Mouse (Mus musculus): ENCODE data around the gene Socs7. TPM values are rescaled to one million over a fixed set of nuclear protein-coding genes. Genes with fewer than 3 reads are reported as not detected.
A peak's percentile ranks its signal among the peaks of the same experiment; 100 is the strongest.

Socs7 gene
- polyA plus RNA-seq, 1 experiment from 2014 or later, result 7.3 TPM

DNA sequence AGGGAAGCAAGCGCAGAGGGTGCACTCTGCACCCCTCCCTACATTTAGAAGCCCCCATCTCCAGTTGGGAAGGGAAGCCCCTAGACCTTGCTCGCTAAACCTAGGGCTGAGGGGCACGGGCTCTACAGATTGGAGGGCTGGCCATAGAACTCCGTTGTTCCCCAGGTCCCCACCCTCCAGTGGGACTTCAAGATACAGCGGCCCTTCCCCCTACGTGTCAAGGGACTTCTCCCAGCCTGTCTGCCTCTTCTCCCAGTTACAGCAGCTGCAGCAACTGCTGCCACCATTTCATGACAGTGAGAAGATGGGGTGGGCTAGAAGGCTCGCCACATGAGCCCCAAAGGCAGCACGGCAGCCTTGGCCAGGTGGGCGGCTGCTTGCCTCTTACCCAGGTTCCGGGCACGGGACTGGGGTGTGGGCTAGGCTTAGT, 42.4 kb downstream of the Socs7 start:
- ATAC-seq, result peak; percentile 25
- H3K4me2 ChIP-seq (ENCODE audit: low read length), result peak overlapping the region; percentile 93
- peak overlapping the region; percentile 82 for H3K9ac ChIP-seq (ENCODE audit: low read depth, low read length)
- no peaks in the 10 kb centered on the region for H3K27me3 ChIP-seq (replicated peaks; ENCODE audit: control insufficient read depth, insufficient read depth, low read length)
- peaks cover 41% of the 10 kb centered on the region for H3K4me1 ChIP-seq (ENCODE audit: control insufficient read depth, insufficient read depth, low read depth, low read length)
- H3K36me3 ChIP-seq (ENCODE audit: control insufficient read depth, insufficient read depth, low read length), result no peaks in the 10 kb centered on the region
- H3K4me3 ChIP-seq (ENCODE audit: low read length), result peak overlapping the region; percentile 69
- no peaks in the 10 kb centered on the region for H3K9me3 ChIP-seq (ENCODE audit: control insufficient read depth, low read length)
- 0% methylated on average over 11 of the region's 11 CpGs for WGBS
- H3K27ac ChIP-seq (ENCODE audit: low read depth, low read length), result peak overlapping the region; percentile 81

GRCm38 (mm10) chr11:97406094-97406951, 44.0 kb downstream of the Socs7 start:
- peak overlapping the region; percentile 35; the same call in 1 of the 2 replicates for H3K27ac ChIP-seq (ENCODE audit: low read depth, low read length)
- WGBS, result 58% methylated on average over 10 of the region's 10 CpGs

GRCm38 (mm10) chr11:97407456-97407855, 45.1 kb downstream of the Socs7 start:
- Histone ChIP-seq H3K9ac (ENCODE audit: low read depth, low read length) (no peak overlapping the region; the same call in 1 of the 2 replicates), H3K27me3 (replicated peaks; ENCODE audit: control insufficient read depth, insufficient read depth, low read length) (no peaks in the 10 kb centered on the region), H3K4me1 (ENCODE audit: control insufficient read depth, insufficient read depth, low read depth, low read length) (peaks cover 31% of the 10 kb centered on the region), H3K27ac (ENCODE audit: low read depth, low read length) (no peak overlapping the region), H3K4me3 (ENCODE audit: low read length) (no peak overlapping the region), H3K4me2 (ENCODE audit: low read length) (no peak overlapping the region), H3K9me3 (ENCODE audit: control insufficient read depth, low read length) (no peaks in the 10 kb centered on the region), H3K36me3 (ENCODE audit: control insufficient read depth, insufficient read depth, low read length) (no peaks in the 10 kb centered on the region)
- 79% methylated on average over 3 of the region's 3 CpGs for WGBS
- ATAC-seq, result no peak

More at GRCm38 (mm10) chr11:97406094-97406951, 44.0 kb downstream of the Socs7 start:
- ATAC-seq, result no peak
- Histone ChIP-seq H3K4me2 (ENCODE audit: low read length) (peak overlapping the region; percentile 93), H3K4me3 (ENCODE audit: low read length) (peak overlapping the region; percentile 69), H3K27me3 (replicated peaks; ENCODE audit: control insufficient read depth, insufficient read depth, low read length) (no peaks in the 10 kb centered on the region), H3K9ac (ENCODE audit: low read depth, low read length) (peak overlapping the region; percentile 48), H3K9me3 (ENCODE audit: control insufficient read depth, low read length) (no peaks in the 10 kb centered on the region), H3K4me1 (ENCODE audit: control insufficient read depth, insufficient read depth, low read depth, low read length) (peaks cover 32% of the 10 kb centered on the region), H3K36me3 (ENCODE audit: control insufficient read depth, insufficient read depth, low read length) (no peaks in the 10 kb centered on the region)

- H3K4me2 ChIP-seq (ENCODE audit: low read length), result no peak overlapping the region
- no peaks in the 10 kb centered on the region for H3K27me3 ChIP-seq (replicated peaks; ENCODE audit: control insufficient read depth, insufficient read depth, low read length)
- no peak overlapping the region for H3K4me3 ChIP-seq (ENCODE audit: low read length)
- no peak for ATAC-seq
- WGBS, result under 1% methylated on average over 6 of the region's 6 CpGs
- no peak overlapping the region for H3K9ac ChIP-seq (ENCODE audit: low read depth, low read length)
- H3K36me3 ChIP-seq (ENCODE audit: control insufficient read depth, insufficient read depth, low read length), result no peaks in the 10 kb centered on the region
- H3K27ac ChIP-seq (ENCODE audit: low read depth, low read length), result no peak overlapping the region
- peaks cover 31% of the 10 kb centered on the region for H3K4me1 ChIP-seq (ENCODE audit: control insufficient read depth, insufficient read depth, low read depth, low read length)
- no peaks in the 10 kb centered on the region for H3K9me3 ChIP-seq (ENCODE audit: control insufficient read depth, low read length)
Observed at GRCm38 (mm10) chr11:97408171-97408570, 45.8 kb downstream of the Socs7 start.

- H3K9me3 ChIP-seq (ENCODE audit: control insufficient read depth, low read length), result no peaks in the 10 kb centered on the region
- H3K4me3 ChIP-seq (ENCODE audit: low read length), result no peak overlapping the region
- no peak for ATAC-seq
- 0 out of 2 replicates have a peak, but pooled peaks cover 3% of the 10 kb centered on the region for H3K27me3 ChIP-seq (replicated peaks; ENCODE audit: control insufficient read depth, insufficient read depth, low read length)
- H3K27ac ChIP-seq (ENCODE audit: low read depth, low read length), result no peak overlapping the region
- no peaks in the 10 kb centered on the region for H3K36me3 ChIP-seq (ENCODE audit: control insufficient read depth, insufficient read depth, low read length)
- WGBS, result 86% methylated on average over 4 of the region's 4 CpGs
- H3K4me2 ChIP-seq (ENCODE audit: low read length), result no peak overlapping the region
- peaks cover 25% of the 10 kb centered on the region for H3K4me1 ChIP-seq (ENCODE audit: control insufficient read depth, insufficient read depth, low read depth, low read length)
- no peak overlapping the region for H3K9ac ChIP-seq (ENCODE audit: low read depth, low read length)
Observed at GRCm38 (mm10) chr11:97410958-97411357, 48.6 kb downstream of the Socs7 start.

DNA sequence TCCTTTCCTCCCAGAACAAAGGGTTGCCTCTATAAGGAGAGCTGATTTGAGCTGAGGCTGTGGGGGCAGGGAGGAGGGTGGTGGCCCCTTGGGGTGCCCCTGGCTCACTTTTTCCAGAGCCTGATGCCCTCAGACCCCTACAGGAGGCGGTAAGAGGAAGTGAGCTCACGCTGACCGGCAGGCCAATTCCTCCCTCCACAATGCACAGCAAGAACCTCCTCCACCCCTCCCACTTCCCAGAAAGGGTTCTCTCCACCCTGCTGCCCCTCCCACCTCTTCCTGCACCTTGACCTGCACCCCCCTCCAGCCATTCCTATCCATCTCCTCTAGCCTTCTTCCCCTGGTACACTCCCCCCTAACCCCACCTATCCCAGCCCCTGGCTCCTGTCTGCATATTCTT, 49.8 kb downstream of the Socs7 start:
- no peak overlapping the region for H3K4me3 ChIP-seq (ENCODE audit: low read length)
- H3K27ac ChIP-seq (ENCODE audit: low read depth, low read length), result no peak overlapping the region
- 0 out of 2 replicates have a peak, but pooled peaks cover 3% of the 10 kb centered on the region for H3K27me3 ChIP-seq (replicated peaks; ENCODE audit: control insufficient read depth, insufficient read depth, low read length)
- H3K4me2 ChIP-seq (ENCODE audit: low read length), result no peak overlapping the region
- H3K9me3 ChIP-seq (ENCODE audit: control insufficient read depth, low read length), result no peaks in the 10 kb centered on the region
- no peak; the same call in 1 of the 2 replicates for ATAC-seq
- peaks cover 14% of the 10 kb centered on the region for H3K4me1 ChIP-seq (ENCODE audit: control insufficient read depth, insufficient read depth, low read depth, low read length)
- 24% methylated on average over 3 of the region's 3 CpGs for WGBS
- no peaks in the 10 kb centered on the region for H3K36me3 ChIP-seq (ENCODE audit: control insufficient read depth, insufficient read depth, low read length)
- H3K9ac ChIP-seq (ENCODE audit: low read depth, low read length), result no peak overlapping the region

GRCm38 (mm10) chr11:97412808-97413347, 50.5 kb downstream of the Socs7 start:
- 42% methylated on average over 10 of the region's 10 CpGs for WGBS
- no peak for ATAC-seq
- no peak overlapping the region; the same call in 1 of the 2 replicates for H3K9ac ChIP-seq (ENCODE audit: low read depth, low read length)
- H3K27me3 ChIP-seq (replicated peaks; ENCODE audit: control insufficient read depth, insufficient read depth, low read length), result 0 out of 2 replicates have a peak, but pooled peaks cover 3% of the 10 kb centered on the region
- no peaks in the 10 kb centered on the region for H3K9me3 ChIP-seq (ENCODE audit: control insufficient read depth, low read length)
- no peak overlapping the region for H3K4me2 ChIP-seq (ENCODE audit: low read length)
- peaks cover 9% of the 10 kb centered on the region for H3K4me1 ChIP-seq (ENCODE audit: control insufficient read depth, insufficient read depth, low read depth, low read length)
- no peak overlapping the region for H3K27ac ChIP-seq (ENCODE audit: low read depth, low read length)
- no peaks in the 10 kb centered on the region for H3K36me3 ChIP-seq (ENCODE audit: control insufficient read depth, insufficient read depth, low read length)
- H3K4me3 ChIP-seq (ENCODE audit: low read length), result no peak overlapping the region

- Histone ChIP-seq H3K27ac (ENCODE audit: low read depth, low read length) (peak within 1 kb of the TSS; percentile 66; the same call in 1 of the 2 replicates), H3K27me3 (replicated peaks; ENCODE audit: control insufficient read depth, insufficient read depth, low read length) (0 out of 2 replicates have a peak, but pooled peaks cover 3% of the 10 kb centered on the region), H3K9ac (ENCODE audit: low read depth, low read length) (peak within 1 kb of the TSS; percentile 65), H3K4me3 (ENCODE audit: low read length) (peak within 1 kb of the TSS; percentile 47), H3K36me3 (ENCODE audit: control insufficient read depth, insufficient read depth, low read length) (no peaks in the 10 kb centered on the region), H3K9me3 (ENCODE audit: control insufficient read depth, low read length) (no peaks in the 10 kb centered on the region), H3K4me2 (ENCODE audit: low read length) (peak within 1 kb of the TSS; percentile 65), H3K4me1 (ENCODE audit: control insufficient read depth, insufficient read depth, low read depth, low read length) (peaks cover 6% of the 10 kb centered on the region)
- WGBS, result 1% methylated on average over 29 of the region's 29 CpGs
- ATAC-seq, result peak; percentile 45; the same call in 1 of the 2 replicates
Observed at GRCm38 (mm10) chr11:97415330-97415711, 53.0 kb downstream of the Socs7 start, which contains the start of gene Arhgap23. TSS of gene Arhgap23 (plus strand) at chr11:97415533.

Data from hindbrain, embryonic 16.5 days (tissue).